Mouse (Mus musculus): ENCODE data around the gene Snx8. TPM values are rescaled to one million over a fixed set of nuclear protein-coding genes. Genes with fewer than 3 reads are reported as not detected.

Gene Snx8
- polyA plus RNA-seq, 1 experiment from 2014 or later: 12.9 TPM

DNA sequence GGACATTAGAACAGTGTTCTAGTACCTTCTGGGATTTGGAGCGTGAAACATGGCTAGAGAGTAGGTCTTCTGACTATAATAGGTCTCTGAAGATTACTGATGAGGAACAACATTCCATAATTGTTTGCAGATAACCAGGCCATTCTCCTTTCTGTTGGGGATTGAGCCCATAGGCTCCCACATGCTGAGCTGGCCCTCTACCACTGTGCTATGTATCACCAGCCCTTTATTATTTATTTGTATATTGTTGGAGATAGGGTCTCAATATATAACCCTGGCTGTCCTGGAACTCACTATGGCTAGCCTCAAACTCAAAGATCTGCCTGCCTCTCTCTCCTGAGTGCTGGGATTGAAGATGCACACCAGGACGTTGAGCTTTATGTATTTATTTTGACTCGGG lies 585 bp upstream of the Snx8 start:
- Histone ChIP-seq H3K4me3 (ENCODE audit: low read length) (peak overlapping the region; percentile 77), H3K4me2 (replicated peaks; ENCODE audit: low read depth, low read length) (peak overlapping the region; percentile 95), H3K36me3 (ENCODE audit: control insufficient read depth, insufficient read depth, low read length) (no peaks in the 10 kb centered on the region), H3K27ac (ENCODE audit: low read depth, low read length) (no peak overlapping the region), H3K9me3 (ENCODE audit: control insufficient read depth, low read length) (no peaks in the 10 kb centered on the region), H3K9ac (ENCODE audit: low read depth, low read length) (peak overlapping the region; percentile 15; the same call in 1 of the 2 replicates), H3K4me1 (ENCODE audit: control insufficient read depth, insufficient read depth, low read length) (peaks cover 23% of the 10 kb centered on the region), H3K27me3 (ENCODE audit: control insufficient read depth, insufficient read depth, low read length) (no peaks in the 10 kb centered on the region)
- ATAC-seq (ENCODE audit: low FRiP score, low TSS enrichment): peak; percentile 21; the same call in 1 of the 2 replicates
- WGBS: 54% methylated on average over 3 of the region's 3 CpGs

GRCm38 (mm10) chr5:140387816-140388510 lies 1.1 kb downstream of the Snx8 start:
- Histone ChIP-seq H3K4me3 (ENCODE audit: low read length) (peak overlapping the region; percentile 77), H3K4me1 (ENCODE audit: control insufficient read depth, insufficient read depth, low read length) (peaks cover 38% of the 10 kb centered on the region), H3K4me2 (replicated peaks; ENCODE audit: low read depth, low read length) (peak overlapping the region; percentile 95), H3K36me3 (ENCODE audit: control insufficient read depth, insufficient read depth, low read length) (no peaks in the 10 kb centered on the region), H3K27ac (ENCODE audit: low read depth, low read length) (no peak overlapping the region), H3K9me3 (ENCODE audit: control insufficient read depth, low read length) (no peaks in the 10 kb centered on the region), H3K9ac (ENCODE audit: low read depth, low read length) (peak overlapping the region; percentile 70; the same call in 1 of the 2 replicates), H3K27me3 (ENCODE audit: control insufficient read depth, insufficient read depth, low read length) (no peaks in the 10 kb centered on the region)
- 80% methylated on average over 12 of the region's 12 CpGs for WGBS
- no peak for ATAC-seq (ENCODE audit: low FRiP score, low TSS enrichment)

DNA sequence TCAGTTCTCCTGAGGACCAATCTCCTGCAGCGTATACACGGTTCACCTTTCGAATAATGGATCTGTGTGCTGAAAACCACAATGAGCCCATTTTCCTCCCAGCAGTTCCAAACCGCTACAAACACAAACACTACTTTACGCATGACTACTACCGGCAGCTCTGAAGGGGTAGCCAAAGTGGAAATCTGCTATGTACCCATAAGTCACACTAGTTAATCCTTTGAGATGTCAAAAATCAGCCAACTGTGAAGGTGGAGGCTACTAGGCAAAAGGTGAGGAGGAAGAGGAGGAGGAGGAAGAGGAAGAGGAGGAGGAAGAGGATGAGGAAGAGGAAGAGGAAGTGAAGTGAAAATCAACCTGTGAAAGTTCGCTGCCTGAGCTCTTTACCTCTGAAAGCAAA lies 1.8 kb downstream of the Snx8 start:
- Histone ChIP-seq H3K36me3 (ENCODE audit: control insufficient read depth, insufficient read depth, low read length) (no peaks in the 10 kb centered on the region), H3K4me2 (replicated peaks; ENCODE audit: low read depth, low read length) (peak overlapping the region; percentile 12; the same call in 1 of the 2 replicates), H3K4me1 (ENCODE audit: control insufficient read depth, insufficient read depth, low read length) (peaks cover 41% of the 10 kb centered on the region), H3K27ac (ENCODE audit: low read depth, low read length) (no peak overlapping the region), H3K27me3 (ENCODE audit: control insufficient read depth, insufficient read depth, low read length) (no peaks in the 10 kb centered on the region), H3K9ac (ENCODE audit: low read depth, low read length) (no peak overlapping the region), H3K4me3 (ENCODE audit: low read length) (no peak overlapping the region), H3K9me3 (ENCODE audit: control insufficient read depth, low read length) (no peaks in the 10 kb centered on the region)
- 53% methylated on average over 7 of the region's 7 CpGs for WGBS
- ATAC-seq (ENCODE audit: low FRiP score, low TSS enrichment): no peak

GRCm38 (mm10) chr5:140384462-140384861 lies 4.6 kb downstream of the Snx8 start:
- peaks cover 41% of the 10 kb centered on the region for H3K4me1 ChIP-seq (ENCODE audit: control insufficient read depth, insufficient read depth, low read length)
- no peak overlapping the region for H3K4me2 ChIP-seq (replicated peaks; ENCODE audit: low read depth, low read length)
- peak overlapping the region; percentile 28; the same call in 1 of the 2 replicates for H3K9ac ChIP-seq (ENCODE audit: low read depth, low read length)
- 73% methylated on average over 1 of the region's 1 CpGs for WGBS
- H3K4me3 ChIP-seq (ENCODE audit: low read length): no peak overlapping the region
- H3K27ac ChIP-seq (ENCODE audit: low read depth, low read length): peak overlapping the region; percentile 69; the same call in 1 of the 2 replicates
- H3K36me3 ChIP-seq (ENCODE audit: control insufficient read depth, insufficient read depth, low read length): no peaks in the 10 kb centered on the region
- no peaks in the 10 kb centered on the region for H3K27me3 ChIP-seq (ENCODE audit: control insufficient read depth, insufficient read depth, low read length)
- H3K9me3 ChIP-seq (ENCODE audit: control insufficient read depth, low read length): no peaks in the 10 kb centered on the region
- no peak for ATAC-seq (ENCODE audit: low FRiP score, low TSS enrichment)

GRCm38 (mm10) chr5:140383559-140383958 lies 5.5 kb downstream of the Snx8 start:
- no peaks in the 10 kb centered on the region for H3K27me3 ChIP-seq (ENCODE audit: control insufficient read depth, insufficient read depth, low read length)
- no peaks in the 10 kb centered on the region for H3K9me3 ChIP-seq (ENCODE audit: control insufficient read depth, low read length)
- peak overlapping the region; percentile 69 for H3K27ac ChIP-seq (ENCODE audit: low read depth, low read length)
- H3K9ac ChIP-seq (ENCODE audit: low read depth, low read length): peak overlapping the region; percentile 28; the same call in 1 of the 2 replicates
- H3K36me3 ChIP-seq (ENCODE audit: control insufficient read depth, insufficient read depth, low read length): no peaks in the 10 kb centered on the region
- H3K4me1 ChIP-seq (ENCODE audit: control insufficient read depth, insufficient read depth, low read length): peaks cover 40% of the 10 kb centered on the region
- H3K4me3 ChIP-seq (ENCODE audit: low read length): no peak overlapping the region
- peak; percentile 81 for ATAC-seq (ENCODE audit: low FRiP score, low TSS enrichment)
- no peak overlapping the region; the same call in 1 of the 2 replicates for H3K4me2 ChIP-seq (replicated peaks; ENCODE audit: low read depth, low read length)
- WGBS: 11% methylated on average over 7 of the region's 7 CpGs

- Histone ChIP-seq H3K4me2 (replicated peaks; ENCODE audit: low read depth, low read length) (no peak overlapping the region), H3K9ac (ENCODE audit: low read depth, low read length) (no peak overlapping the region), H3K36me3 (ENCODE audit: control insufficient read depth, insufficient read depth, low read length) (no peaks in the 10 kb centered on the region), H3K27ac (ENCODE audit: low read depth, low read length) (no peak overlapping the region), H3K4me3 (ENCODE audit: low read length) (no peak overlapping the region), H3K4me1 (ENCODE audit: control insufficient read depth, insufficient read depth, low read length) (peaks cover 32% of the 10 kb centered on the region), H3K27me3 (ENCODE audit: control insufficient read depth, insufficient read depth, low read length) (no peaks in the 10 kb centered on the region), H3K9me3 (ENCODE audit: control insufficient read depth, low read length) (no peaks in the 10 kb centered on the region)
- no peak for ATAC-seq (ENCODE audit: low FRiP score, low TSS enrichment)
- WGBS: 94% methylated on average over 6 of the region's 6 CpGs
These were observed 6.4 kb downstream of the Snx8 start for GRCm38 (mm10) chr5:140382688-140383087.

GRCm38 (mm10) chr5:140381156-140381555 lies 7.9 kb downstream of the Snx8 start:
- Histone ChIP-seq H3K27me3 (ENCODE audit: control insufficient read depth, insufficient read depth, low read length) (no peaks in the 10 kb centered on the region), H3K9me3 (ENCODE audit: control insufficient read depth, low read length) (no peaks in the 10 kb centered on the region), H3K4me1 (ENCODE audit: control insufficient read depth, insufficient read depth, low read length) (peaks cover 18% of the 10 kb centered on the region), H3K4me3 (ENCODE audit: low read length) (no peak overlapping the region), H3K4me2 (replicated peaks; ENCODE audit: low read depth, low read length) (no peak overlapping the region), H3K27ac (ENCODE audit: low read depth, low read length) (no peak overlapping the region), H3K36me3 (ENCODE audit: control insufficient read depth, insufficient read depth, low read length) (no peaks in the 10 kb centered on the region), H3K9ac (ENCODE audit: low read depth, low read length) (no peak overlapping the region)
- no peak for ATAC-seq (ENCODE audit: low FRiP score, low TSS enrichment)
- 90% methylated on average over 7 of the region's 7 CpGs for whole genome bisulfite sequencing

DNA sequence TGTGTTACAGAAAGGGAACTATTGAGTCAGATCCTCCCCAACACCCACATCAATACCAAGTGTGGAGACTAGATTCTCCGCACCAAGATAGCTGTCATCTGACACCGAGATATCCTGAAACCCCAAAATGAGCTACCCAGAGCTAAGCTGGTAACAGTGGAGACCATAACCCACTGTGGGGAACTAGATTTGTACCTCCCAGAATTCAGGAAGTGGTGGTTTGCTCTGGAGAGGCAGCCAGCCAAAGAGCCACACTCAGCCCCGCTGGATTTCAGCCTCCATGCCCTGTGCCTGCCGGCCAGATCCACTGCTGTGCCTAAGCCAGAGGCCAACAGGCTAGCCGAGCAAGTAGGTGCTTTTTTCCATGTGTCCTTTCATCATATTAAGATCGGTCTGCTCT lies 9.8 kb downstream of the Snx8 start:
- H3K4me3 ChIP-seq (ENCODE audit: low read length): no peak overlapping the region
- WGBS: 80% methylated on average over 6 of the region's 6 CpGs
- ATAC-seq (ENCODE audit: low FRiP score, low TSS enrichment): no peak
- H3K9ac ChIP-seq (ENCODE audit: low read depth, low read length): no peak overlapping the region
- H3K4me1 ChIP-seq (ENCODE audit: control insufficient read depth, insufficient read depth, low read length): peaks cover 16% of the 10 kb centered on the region
- H3K36me3 ChIP-seq (ENCODE audit: control insufficient read depth, insufficient read depth, low read length): no peaks in the 10 kb centered on the region
- H3K27ac ChIP-seq (ENCODE audit: low read depth, low read length): no peak overlapping the region
- no peaks in the 10 kb centered on the region for H3K27me3 ChIP-seq (ENCODE audit: control insufficient read depth, insufficient read depth, low read length)
- no peaks in the 10 kb centered on the region for H3K9me3 ChIP-seq (ENCODE audit: control insufficient read depth, low read length)
- H3K4me2 ChIP-seq (replicated peaks; ENCODE audit: low read depth, low read length): no peak overlapping the region

- H3K27ac ChIP-seq (ENCODE audit: low read depth, low read length): no peak overlapping the region
- no peak overlapping the region for H3K4me3 ChIP-seq (ENCODE audit: low read length)
- 89% methylated on average over 6 of the region's 6 CpGs for WGBS
- no peaks in the 10 kb centered on the region for H3K9me3 ChIP-seq (ENCODE audit: control insufficient read depth, low read length)
- no peak overlapping the region for H3K9ac ChIP-seq (ENCODE audit: low read depth, low read length)
- H3K4me1 ChIP-seq (ENCODE audit: control insufficient read depth, insufficient read depth, low read length): peaks cover 10% of the 10 kb centered on the region
- no peak overlapping the region for H3K4me2 ChIP-seq (replicated peaks; ENCODE audit: low read depth, low read length)
- H3K27me3 ChIP-seq (ENCODE audit: control insufficient read depth, insufficient read depth, low read length): no peaks in the 10 kb centered on the region
- no peaks in the 10 kb centered on the region for H3K36me3 ChIP-seq (ENCODE audit: control insufficient read depth, insufficient read depth, low read length)
- no peak for ATAC-seq (ENCODE audit: low FRiP score, low TSS enrichment)
These were observed 10.8 kb downstream of the Snx8 start for GRCm38 (mm10) chr5:140378121-140378853.
